Mouse (Mus musculus): Measurements from ENCODE around the gene Bbs5.
A peak's percentile ranks its signal among the peaks of the same experiment; 100 is the strongest.
"Not testable (repeated sequence)": the region's sequence is repeated elsewhere in the genome, so short reads cannot be mapped to it uniquely, and the experiment has no call there.

Bbs5 gene

DNA sequence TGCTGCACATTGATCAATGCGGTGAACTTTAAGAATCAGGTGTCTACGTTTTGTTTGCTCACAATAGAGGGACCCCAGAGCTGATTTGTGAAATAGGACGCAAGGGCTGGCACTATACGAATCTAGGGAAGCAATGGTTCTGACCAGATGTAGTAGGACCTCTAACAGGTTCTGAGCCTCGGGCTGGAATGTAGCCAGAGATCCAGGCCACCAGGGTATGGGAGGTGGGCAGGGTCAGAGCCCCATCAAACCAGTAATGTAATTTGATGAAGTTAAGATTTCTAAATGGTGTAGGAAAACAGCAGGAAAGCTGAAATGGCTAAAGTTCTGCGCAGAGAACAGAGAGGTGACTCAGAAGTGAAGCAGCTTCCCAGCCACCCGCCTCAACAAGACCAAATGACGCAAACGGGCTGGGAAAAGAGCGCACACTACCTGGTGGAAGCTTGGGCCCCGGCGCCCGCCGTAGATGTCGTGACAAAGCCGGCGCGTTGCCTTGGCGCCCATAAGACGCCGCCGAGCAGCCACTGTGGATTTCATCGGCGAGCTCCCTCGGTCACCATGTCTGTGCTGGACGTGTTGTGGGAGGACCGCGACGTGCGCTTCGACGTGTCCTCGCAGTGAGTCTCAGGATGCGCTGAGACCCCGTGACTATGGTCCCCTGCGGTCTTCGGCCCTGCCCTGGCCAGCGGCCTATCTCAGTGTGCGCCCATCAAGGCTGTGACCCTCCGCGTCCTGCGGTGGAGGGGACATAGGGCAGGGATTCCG, at the start of gene Bbs5:
Bbs5 (plus strand) TSS at position 446 of the 765 bp plus-strand sequence.
- peak; percentile 92 for DNase-seq

DNA sequence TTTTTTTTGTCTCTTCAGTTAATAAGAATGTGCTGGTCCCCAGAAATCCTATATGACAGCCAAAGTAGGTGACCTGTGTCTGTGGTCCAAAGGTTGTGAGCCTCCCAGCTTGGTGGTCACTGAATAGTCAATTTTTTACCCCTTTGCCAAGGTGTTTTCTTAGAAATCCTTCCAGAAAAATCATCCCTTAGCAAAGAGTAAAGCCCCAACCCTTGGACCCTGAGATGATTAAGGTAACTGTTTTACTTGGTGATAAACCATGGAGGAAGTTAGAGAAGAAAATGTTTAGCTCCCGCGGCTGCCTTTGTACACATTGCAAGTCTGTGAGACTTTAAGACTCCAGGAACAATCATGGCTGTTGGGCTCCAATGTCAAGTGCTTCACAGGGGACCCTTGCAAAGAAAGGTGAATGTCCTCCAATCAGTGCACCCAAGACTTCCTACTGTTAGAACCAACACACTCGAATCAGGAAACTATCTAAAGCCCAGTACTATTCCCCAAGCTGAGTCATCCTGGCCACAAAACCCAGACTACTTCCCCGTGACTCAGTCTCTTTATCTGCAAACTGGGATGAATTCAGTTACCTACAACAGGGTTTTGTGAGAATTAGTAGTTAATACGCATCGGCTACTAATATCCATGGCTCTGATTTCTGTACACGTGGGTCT, 43.1 kb upstream of the Bbs5 start:
- peak; percentile 91 for DNase-seq

DNA sequence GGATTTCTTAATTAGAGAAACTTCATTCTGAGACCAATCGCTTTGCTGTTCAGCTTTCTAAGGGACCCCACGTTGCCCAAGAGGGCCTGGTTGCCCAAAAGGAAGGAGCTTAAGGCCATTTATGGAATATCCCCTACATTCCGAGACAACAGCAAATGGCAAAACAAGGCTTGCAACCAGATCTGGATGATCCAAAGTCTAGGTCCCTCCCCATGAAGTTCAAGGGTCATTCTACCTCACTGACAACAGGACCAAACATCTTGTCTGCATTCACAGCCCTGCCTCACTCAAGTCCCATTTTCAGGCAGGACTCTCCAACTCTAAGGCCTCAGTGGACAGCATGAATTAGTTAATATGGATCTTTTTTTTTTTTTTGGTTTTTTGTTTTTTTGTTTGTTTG, 40.4 kb upstream of the Bbs5 start:
- DNase-seq, result peak; percentile 83

DNA sequence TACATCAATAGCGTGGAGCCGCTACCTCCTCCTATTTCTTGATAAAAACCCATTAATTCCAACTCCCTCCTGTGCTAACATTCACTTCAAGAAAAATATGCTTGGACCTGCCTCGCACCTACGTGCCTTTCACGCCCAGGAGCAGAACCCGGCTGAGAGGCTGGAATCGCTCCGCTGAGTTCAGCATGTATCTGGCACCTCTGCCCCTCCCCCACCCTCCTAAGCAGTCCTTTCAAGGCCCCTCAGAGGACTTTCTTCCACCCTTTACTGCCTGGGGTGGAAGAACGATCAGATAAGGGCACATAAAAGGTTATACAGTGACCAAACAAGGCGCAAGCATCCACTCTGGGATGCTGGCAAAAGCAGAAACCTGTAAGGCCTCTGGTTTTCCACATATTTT, 34.7 kb upstream of the Bbs5 start:
- peak; percentile 35 for DNase-seq

DNA sequence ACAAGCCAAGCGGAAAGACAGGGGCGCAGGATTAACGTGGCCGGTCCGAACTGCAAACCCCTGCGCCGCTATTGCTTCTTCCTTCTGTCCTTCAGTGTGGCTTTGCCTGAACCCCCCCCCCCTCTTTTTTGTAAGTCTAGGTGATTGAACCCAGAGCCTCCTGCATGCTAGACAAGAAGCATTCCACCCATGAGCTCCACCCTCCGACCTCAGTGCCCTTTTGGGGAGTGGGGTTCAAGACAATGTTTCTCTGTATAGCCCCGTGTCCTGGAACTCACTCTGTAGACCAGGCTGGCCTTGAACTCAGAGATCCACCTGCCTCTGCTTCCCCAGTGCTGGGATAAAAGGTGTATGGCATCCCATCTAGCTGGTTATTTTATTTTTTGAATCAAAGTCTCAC, 34.3 kb upstream of the Bbs5 start:
- DNase-seq, result no peak

DNA sequence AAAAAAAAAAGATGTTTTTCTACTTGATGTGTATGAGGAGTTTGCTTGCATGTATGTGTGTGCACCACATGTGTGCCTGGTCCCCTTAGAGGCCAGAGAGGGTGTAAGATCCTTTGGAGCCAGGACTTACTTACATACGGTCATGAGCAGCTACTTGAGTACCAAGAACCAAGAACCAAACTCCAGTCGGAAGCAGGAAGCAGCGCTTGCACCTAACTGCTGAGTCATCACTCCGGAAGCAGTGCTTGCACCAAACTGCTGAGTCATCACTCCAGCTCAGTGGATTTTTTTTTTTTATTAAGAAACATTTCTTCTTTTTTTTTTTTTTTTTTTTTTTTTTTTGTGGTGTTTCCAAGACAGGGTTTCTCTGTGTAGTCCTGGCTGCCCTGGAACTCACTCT, 33.7 kb upstream of the Bbs5 start:
- DNase-seq, result peak; percentile 65

DNA sequence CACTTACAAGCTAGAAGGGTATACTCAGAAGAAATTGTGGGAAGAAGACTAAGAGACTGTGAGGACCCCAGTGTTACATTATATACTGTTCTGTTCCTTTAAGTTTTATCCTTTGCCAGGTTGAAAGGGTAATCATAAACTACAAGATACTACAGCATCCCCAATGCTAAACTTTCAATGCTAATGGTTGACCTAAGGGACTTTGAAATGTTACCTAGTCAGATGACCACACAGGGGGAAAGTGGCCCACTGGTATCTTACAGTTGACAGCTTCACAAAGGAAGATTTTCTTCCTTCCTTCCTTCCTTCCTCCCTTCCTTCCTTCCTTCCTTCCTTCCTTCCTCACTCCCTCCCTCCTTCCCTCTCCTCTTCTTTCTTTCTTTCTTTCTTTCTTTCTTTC, 28.6 kb upstream of the Bbs5 start:
- DNase-seq, result peak; percentile 78

DNA sequence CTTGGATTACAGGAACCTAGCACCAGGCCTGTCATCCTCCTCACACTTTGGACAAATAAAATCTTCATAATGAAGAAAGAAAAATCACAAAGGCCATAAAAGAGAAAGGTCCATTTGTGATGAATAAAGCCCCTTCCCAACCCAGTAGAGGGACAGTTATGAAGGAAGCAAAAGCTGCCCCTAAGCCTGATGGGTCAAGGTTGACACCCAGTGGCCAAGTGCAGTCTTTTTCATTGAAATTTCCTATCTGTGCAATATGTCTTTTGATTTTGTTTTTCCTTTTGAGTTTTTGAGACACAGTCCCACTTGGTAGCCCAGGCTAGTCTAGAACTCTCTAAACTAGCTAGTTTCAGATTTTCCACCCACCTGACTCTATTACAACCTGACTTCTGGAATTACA, 27.7 kb upstream of the Bbs5 start:
- peak; percentile 51 for DNase-seq

DNA sequence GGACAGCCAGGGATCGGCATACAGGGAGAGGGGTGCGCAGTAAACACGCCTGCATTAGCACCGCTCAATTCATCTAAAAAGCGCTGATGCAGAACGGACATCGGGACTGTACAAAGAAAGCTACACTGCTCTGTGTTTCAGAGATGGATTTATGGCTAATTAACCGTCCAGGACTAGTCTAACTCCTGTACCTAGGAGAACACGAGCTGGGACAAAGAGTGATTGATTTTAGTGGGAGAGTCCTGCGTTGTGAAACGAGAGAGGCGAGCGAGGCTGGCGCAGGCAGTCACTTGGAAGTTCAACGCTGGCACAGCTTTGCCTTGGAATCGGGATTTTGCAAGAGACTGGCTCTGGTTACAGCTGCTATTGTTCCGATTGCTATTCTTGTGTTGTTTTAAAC, 17.8 kb upstream of the Bbs5 start:
- DNase-seq, result no peak

DNA sequence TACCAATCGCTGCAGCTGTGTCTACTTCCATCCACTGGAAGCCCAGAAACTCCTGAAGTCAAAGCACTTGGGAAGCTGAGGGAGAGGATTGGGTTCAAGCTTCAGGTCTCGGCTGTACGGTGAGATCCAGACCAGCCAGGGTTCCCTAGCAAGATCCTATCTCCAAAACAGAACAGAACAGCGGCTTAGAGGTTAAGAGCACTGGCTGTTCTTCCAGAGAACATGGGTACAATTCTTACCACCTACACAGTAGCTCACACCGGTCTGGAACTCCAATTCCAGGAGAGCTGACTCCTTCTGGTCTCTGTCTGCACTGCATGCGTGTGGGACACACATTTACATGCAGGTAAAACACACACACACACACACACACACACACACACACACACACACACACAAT, 17.1 kb upstream of the Bbs5 start:
- DNase-seq, result no peak

DNA sequence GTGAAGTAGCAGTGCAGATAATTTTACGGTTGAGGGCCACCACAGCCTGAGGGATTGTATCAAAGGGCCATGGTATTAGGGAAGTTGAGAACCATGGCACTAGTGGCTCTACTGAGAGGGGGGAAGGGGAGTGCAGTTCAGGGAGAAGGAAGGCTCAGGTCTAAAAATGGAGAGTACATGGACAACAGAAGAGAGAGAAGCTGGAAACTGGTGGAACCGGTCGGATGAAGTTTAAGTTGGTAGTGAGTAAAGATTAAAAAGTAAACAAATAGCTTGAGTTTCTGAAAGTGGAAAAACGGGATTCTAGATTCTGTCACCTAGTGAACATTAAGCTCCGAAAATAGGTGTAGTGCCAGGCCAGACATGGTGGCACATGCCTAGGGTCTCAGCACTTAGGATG, 16.2 kb upstream of the Bbs5 start:
- DNase-seq, result no peak

DNA sequence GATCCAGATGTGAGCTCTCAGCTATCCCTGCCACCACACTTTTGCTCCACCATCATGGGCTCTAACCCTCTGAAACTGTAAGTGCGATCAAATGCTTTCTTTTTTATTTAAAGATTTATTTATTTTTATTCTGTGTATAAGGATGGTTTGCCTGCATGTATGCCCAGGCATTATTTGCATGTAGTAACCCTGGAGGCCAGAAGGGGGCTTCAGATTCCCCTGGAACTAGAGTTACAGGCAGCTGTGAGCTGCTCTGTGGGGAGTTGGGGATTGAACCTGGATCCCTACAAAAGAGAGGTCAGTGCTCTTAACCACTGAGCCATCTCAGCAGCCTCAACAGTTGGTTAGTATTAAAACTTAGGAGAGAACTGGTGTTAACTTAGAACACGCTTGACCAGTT, 15.5 kb upstream of the Bbs5 start:
- DNase-seq, result no peak

DNA sequence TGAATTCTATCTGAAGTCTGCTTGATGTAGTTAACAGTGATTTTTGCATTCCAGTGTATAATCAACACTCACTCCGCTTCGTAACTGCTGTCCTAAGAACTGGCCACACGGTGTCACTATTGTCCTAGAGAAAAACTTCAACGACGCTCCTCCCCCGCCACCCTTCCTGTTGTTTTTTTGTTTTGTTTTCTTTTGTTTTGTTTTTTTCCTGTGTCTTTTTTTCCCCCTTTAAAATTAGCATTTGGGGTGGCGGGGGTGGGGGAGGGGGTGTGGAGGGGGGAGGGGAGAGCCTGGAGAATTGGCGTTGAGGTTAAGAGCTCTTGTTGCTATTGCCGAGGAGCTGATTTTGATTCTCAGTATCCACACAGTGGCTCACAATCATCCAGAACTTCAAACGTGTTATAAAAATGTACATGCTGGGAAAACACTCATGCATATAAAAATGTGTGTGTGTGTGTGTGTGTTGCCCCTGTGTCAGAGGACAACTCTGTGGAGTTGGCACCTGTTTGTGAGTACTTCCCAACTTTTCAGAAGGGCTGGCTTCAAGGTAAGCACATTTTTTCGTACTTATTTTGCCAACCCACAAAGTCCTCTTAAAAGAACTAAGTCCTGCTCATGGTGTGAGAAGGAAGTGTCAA, 11.8 kb upstream of the Bbs5 start:
- DNase-seq, result peak; percentile 53

DNA sequence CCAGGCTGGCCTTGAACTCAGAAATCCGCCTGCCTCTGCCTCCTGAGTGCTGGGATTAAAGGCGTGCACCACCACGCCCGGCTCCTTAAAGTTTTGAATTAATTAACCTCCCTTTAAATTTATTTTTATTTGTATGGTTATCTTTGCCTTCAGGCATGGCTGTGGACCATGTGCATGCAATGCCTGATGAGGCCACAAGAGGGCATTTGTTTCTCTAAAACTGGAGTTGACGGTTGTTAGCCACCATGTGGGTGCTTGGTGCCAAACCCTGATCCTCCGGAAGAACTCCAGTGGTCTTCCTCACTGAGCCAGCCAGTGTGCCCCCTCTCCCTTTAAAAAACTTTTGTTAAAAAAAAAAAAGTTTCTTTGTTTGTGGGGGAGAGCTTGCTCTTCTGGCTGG, 11.2 kb upstream of the Bbs5 start:
- DNase-seq, result peak; percentile 68

DNA sequence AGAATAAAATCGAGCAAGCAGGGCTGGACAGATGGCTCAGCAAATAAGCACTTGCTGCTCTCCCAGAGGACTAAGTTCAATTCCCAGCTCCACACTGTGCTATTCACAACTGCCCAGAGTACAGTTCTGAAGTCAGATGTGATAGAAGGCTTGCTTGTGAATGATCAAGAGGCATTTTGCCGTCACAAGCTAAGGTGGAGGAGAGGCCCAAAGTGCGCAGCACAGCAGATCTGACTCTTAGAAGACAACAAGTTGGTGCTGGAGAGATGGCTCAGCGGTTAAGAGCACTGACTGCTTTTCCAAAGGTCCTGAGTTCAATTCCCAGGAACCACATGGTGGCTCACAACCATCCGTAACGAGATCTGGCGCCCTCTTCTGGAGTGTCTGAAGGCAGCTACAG, 9.0 kb upstream of the Bbs5 start:
- DNase-seq, result not testable (repeated sequence)

DNA sequence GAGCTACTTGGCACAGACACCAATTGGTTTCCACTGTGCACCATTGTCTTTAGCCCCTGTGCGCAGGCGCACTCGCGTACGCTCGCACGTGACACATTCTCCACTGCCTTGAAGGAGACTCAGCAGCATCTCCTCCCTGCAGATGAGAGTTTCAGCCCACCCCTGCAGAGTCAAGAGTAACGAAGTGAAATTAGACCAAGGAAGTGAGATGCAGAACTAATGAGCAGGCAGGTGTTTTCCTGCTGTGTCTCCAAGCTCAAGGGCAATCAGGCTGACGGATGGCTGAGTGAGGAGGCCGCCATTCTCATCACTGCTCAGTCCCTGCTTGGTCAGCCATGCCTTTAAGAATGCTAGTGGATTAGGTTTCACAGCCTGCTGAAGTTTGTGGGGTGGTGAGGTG, 6.9 kb upstream of the Bbs5 start:
- peak; percentile 68 for DNase-seq

DNA sequence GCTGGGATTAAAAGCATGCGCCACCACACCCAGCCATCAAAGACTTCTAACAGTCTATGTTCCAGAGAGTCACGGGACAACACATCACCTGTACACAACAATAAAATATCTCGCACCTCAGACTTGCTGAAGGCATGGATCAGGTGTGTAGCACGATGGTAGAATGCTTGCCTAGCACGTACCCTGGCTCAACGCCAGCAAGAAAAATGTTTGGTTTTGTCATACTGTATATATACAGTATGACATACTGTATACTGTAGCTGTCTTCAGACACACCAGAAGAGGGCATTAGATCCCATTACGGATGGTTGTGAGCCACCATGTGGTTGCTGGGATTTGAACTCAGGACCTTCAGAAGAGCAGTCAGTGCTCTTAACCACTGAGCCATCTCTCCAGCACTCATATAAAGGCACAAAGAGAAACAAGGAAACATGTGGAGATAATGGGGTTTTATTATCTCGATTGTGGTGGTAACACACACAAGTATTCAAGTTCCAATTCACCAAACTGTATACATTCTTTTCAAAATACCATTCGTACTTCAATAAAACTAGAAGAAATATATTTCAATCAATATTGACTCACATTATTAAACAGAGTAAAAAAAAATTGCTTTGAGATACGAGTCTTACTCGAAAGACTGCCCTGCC, 1.9 kb upstream of the Bbs5 start:
- DNase-seq, result no peak

DNA sequence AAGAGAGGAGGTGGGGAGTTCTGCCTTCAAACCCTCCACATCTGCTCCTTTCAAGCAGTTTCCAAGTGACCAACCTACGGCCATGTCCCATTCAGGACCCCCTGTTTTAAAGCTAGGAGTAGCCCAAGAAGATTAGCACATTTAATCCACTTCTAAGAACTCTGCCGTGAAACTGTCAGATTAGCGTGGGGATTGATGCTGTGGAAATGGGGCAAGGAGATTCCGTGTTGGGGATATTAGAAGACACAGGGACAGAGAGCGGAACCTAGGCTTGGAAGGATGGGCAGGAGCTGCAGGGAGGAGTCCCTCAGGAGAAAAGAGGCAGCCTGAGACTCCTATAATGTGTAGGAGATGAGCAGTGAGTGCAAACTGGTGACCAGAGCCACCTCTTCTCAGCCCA, 2.7 kb downstream of the Bbs5 start:
- DNase-seq, result no peak

DNA sequence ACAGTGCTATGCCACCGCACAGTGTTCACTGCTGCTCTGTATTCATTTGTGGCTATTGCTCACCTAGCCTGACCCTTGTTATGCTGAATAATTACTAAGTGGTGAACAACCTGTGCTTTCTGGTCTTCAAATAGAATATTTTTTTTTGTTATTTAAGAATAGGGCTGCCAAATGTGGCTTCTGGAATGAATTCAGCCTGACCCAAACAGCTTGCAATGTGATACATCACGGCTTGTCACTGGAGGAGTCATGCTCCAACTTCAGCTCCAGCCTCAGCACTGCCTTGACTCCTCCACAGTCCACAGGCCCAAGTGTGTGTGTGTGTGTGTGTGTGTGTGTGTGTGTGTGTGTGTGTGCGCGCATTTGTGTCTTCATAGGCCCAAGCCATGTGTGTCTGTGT, 12.4 kb downstream of the Bbs5 start:
- no peak for DNase-seq

DNA sequence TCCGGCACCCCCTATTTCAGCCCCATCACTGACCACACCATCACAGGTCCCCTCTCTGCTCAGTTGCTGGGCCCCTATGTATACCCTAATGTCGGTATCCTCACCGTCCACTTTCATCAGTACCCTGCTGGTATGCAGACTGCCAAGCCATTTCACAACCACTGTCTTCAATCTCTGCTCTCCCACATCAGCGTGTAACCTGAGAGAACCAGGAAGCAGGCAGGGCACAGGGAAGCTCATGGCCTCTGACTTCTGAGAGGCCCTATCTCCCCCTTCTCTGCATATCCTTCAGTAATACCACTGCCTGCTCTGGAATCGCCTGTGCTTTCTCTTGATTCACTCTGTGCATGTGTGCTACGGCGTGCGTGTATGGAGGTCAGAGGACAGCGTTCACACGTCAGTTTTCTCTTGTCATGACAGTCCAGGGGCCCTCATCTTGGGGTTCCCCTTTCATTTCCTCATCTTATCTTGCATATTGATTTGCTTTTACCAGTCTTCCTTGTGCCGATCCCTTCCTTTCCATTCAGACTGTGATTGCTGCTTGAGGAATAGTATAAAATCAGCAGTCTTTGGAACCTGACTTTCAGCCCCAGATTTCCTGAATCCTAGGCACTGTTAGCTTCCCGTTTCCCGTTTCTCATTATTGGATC, 17.0 kb downstream of the Bbs5 start:
- DNase-seq, result no peak

DNA sequence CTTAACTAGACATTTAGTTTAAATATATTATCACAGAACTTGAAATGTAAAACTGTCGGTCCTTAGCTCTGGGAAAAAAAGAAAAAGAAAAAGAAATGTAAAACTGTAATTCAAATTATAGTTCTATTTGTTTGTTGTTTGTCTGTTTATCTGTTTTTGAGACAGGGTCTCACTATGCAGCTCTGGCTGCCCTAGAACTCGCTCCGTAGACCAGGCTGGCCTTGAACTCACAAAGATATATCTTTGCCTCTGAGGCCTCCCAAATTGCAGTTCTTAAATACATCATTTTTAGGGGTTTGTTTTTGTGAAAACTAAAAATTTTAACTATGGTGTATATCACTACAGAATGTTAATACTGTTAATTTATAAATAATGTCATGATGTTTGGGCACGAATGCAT, 20.7 kb downstream of the Bbs5 start:
- no peak for DNase-seq

DNA sequence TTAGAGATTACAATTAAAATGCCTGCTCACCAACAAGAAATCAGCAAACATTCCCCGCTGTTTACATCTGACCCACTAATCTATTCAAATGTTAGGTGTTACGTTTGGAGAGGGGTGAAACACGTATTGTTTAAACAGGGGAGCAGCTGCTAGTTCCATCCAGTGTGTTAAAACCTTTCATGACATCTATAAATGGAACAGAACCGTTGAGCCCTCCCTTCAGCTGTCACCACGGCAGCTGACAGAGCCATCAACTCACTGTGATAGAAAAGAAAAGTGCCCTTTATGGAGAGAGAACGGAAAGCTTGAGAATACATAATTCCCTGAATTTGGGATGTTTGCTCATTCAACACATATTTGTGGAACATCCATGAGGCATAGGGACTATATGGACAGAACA, 21.4 kb downstream of the Bbs5 start:
- no peak for DNase-seq

DNA sequence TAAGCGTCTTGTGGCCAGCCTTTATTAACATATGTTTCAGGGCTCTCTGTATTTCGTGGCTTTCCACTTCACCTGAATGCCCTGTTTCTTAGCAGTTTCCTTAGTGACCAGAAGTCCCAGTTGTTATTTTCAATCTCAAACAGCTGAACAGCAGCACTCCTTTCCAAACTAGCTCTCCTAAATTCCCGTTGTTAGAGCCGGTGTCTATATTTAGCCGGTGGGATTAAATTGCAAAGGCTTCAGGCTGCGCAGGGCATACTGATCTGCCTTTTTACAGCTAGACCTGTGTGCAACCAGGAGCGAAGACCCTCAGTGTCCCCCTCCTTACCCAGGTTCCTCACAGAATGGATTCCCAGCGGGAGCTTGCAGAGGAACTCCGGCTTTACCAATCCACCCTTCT, 22.9 kb downstream of the Bbs5 start, which contains the start of gene Klhl41:
Klhl41 (plus strand) TSS at position 268 of the 400 bp plus-strand sequence.
- no peak for DNase-seq
